Mouse (Mus musculus) erythroblast, embryonic 14.5 days (primary cell): ENCODE measurements around the gene Jmjd1c.

Source experiments
- GATA1 ChIP-seq: IDR thresholded peaks from 2 replicates; pipeline ENCODE4 v1.6.1; 2012; ENCODE audit warnings: low read length, inconsistent platforms, mixed read lengths
- TAL1 ChIP-seq: IDR thresholded peaks from 3 replicates; pipeline ENCODE4 v1.6.1; 2012; ENCODE audit warnings: low read length, inconsistent platforms, mixed read lengths

GRCm38 (mm10) chr10:67204652-67205407, 108.9 kb downstream of the Jmjd1c start:
- TF ChIP-seq GATA1: no peak
- TF ChIP-seq TAL1: no peak
